Mouse (Mus musculus) limb, embryonic 11.5 days (tissue): ENCODE measurements at regions not wholly inside any gene's neighbourhood (a gene's known extent, or its start where the extent isn't known, plus 50 kb on each side); places are given as distances from the start of the nearest gene placed in this dataset.

Experiments
- ATAC-seq: fragments of 200-750 bp; cut with Nextera tagmentation; 2 replicates; pipeline ENCODE4 v1.8.0; 2017; ENCODE audit warnings: low read depth; ENCODE audit not compliant: insufficient number of reproducible peaks, low FRiP score, low TSS enrichment
- DNase-seq: peaks from one replicate; pipeline ENCODE4 v3.0.0-alpha.2; 2015; ENCODE audit warnings: low spot score
- H3K27ac ChIP-seq: fragments of 300-500 bp; sonication (generic); replicated peaks from 2 replicates; pipeline ENCODE4 v1.5.1; 2014; ENCODE audit warnings: low read depth, mild to moderate bottlenecking, low read length
- H3K27me3 ChIP-seq: fragments of 300-500 bp; sonication (generic); 2 replicates; pipeline ENCODE4 v1.6.1; 2014; ENCODE audit warnings: mild to moderate bottlenecking, low read length, mixed read lengths; ENCODE audit not compliant: control insufficient read depth, insufficient read depth
- H3K36me3 ChIP-seq: fragments of 300-500 bp; sonication (generic); 2 replicates; pipeline ENCODE4 v1.6.1; 2014; ENCODE audit warnings: mild to moderate bottlenecking, low read length, moderate library complexity, mixed read lengths; ENCODE audit not compliant: control insufficient read depth, insufficient read depth
- H3K4me1 ChIP-seq: fragments of 300-500 bp; sonication (generic); 2 replicates; pipeline ENCODE4 v1.6.1; 2014; ENCODE audit warnings: low read length, mixed read lengths; ENCODE audit not compliant: control insufficient read depth, insufficient read depth
- H3K4me2 ChIP-seq: fragments of 300-500 bp; sonication (generic); 2 replicates; pipeline ENCODE4 v1.6.1; 2014; ENCODE audit warnings: low read depth, mild to moderate bottlenecking, moderate library complexity; ENCODE audit not compliant: severe bottlenecking
- H3K4me3 ChIP-seq: fragments of 300-500 bp; sonication (generic); 2 replicates; pipeline ENCODE4 v1.5.1; 2014; ENCODE audit warnings: low read depth, low read length
- H3K9ac ChIP-seq: fragments of 300-500 bp; sonication (generic); 2 replicates; pipeline ENCODE4 v1.6.1; 2014; ENCODE audit warnings: mild to moderate bottlenecking, low read length
- H3K9me3 ChIP-seq: fragments of 300-500 bp; sonication (generic); 2 replicates; pipeline ENCODE4 v1.6.1; 2016; ENCODE audit warnings: low read length; ENCODE audit not compliant: control insufficient read depth
- WGBS: fragments of 180-500 bp; shearing (Covaris S2); extraction: QIAGEN DNeasy Blood & Tissue Kit; methylation state at CpG from one replicate; pipeline ENCODE4 v1.1.7; 2014; 5-methylcytosine and 5-hydroxymethylcytosine counted together

DNA sequence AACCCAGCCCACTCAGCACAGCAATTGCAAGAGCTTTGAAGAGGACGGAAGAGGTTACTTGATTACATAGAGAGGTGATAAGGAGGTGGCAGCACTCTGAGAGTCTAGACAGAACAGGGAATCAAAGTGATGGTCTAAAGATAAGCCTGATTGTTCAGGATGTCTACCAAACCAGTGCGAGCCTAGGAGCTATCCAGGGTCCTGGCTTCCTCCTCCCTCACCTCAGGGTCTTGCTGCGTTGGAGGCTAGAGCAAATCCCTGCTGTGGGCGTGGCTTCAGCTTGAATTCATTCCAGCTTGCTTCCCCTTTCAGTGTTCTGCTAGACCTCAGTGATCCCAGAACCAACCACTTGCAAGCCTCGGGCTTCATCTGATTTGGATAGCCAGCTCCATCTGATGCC lies 132.2 kb upstream of the Atxn1 start:
- H3K4me2 ChIP-seq, result no peak overlapping the region
- no peaks in the 10 kb centered on the region for H3K9me3 ChIP-seq
- no peaks in the 10 kb centered on the region for H3K36me3 ChIP-seq
- H3K27ac ChIP-seq, result no peak overlapping the region
- H3K4me3 ChIP-seq, result no peak overlapping the region
- ATAC-seq (no peak), DNase-seq (peak; percentile 93)
- no peak overlapping the region for H3K9ac ChIP-seq
- WGBS, result 3% methylated on average over 5 of the region's 5 CpGs
- H3K27me3 ChIP-seq, result no peaks in the 10 kb centered on the region
- no peaks in the 10 kb centered on the region for H3K4me1 ChIP-seq

DNA sequence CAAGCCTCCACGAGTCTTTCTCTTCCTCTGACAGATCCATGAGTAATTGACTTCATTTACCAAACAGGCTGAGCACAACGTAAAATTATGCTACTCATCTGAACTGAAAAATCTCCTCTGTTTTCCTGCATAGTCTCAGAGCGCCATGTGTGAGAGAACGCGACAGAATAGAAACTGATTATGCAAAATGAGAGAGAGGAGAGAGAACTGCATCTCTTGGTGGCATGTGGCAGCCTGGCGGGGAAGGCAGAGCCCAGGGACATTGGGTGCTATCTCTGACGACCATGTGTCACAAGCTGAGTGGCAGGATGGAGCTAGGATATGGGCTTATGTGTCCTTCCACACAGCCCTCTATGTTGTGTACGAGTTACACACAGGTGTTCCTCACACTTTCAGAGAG lies 131.6 kb upstream of the Atxn1 start:
- Histone ChIP-seq H3K4me2 (no peak overlapping the region), H3K4me3 (no peak overlapping the region), H3K27ac (no peak overlapping the region), H3K9ac (no peak overlapping the region), H3K4me1 (no peaks in the 10 kb centered on the region), H3K9me3 (no peaks in the 10 kb centered on the region), H3K27me3 (no peaks in the 10 kb centered on the region), H3K36me3 (no peaks in the 10 kb centered on the region)
- ATAC-seq (no peak), DNase-seq (no peak)
- WGBS, result 61% methylated on average over 8 of the region's 8 CpGs

DNA sequence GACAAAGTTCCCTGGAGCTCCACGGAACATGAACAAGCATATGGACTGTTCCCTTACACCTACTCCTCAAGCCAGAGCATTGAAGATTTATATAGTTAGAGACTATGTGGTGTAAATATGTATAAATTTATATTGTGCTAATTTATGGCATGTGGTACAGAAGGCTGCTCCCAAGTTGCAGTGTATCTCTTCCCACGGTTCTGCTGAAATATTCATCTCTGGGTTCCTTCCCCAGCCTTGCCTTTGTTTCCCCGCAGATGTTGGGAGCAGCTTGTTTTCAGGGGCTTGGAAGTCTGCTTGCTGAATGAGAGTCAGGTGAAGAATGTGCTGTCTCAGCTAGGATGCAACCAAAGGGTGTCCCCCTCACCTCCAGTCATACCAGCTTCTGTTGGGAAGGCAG lies 128.0 kb upstream of the Atxn1 start:
- Histone ChIP-seq H3K4me2 (no peak overlapping the region), H3K4me3 (no peak overlapping the region), H3K27me3 (no peaks in the 10 kb centered on the region), H3K36me3 (no peaks in the 10 kb centered on the region), H3K27ac (no peak overlapping the region), H3K4me1 (no peaks in the 10 kb centered on the region), H3K9ac (no peak overlapping the region), H3K9me3 (no peaks in the 10 kb centered on the region)
- 84% methylated on average over 3 of the region's 3 CpGs for WGBS
- DNase-seq (no peak), ATAC-seq (no peak)

DNA sequence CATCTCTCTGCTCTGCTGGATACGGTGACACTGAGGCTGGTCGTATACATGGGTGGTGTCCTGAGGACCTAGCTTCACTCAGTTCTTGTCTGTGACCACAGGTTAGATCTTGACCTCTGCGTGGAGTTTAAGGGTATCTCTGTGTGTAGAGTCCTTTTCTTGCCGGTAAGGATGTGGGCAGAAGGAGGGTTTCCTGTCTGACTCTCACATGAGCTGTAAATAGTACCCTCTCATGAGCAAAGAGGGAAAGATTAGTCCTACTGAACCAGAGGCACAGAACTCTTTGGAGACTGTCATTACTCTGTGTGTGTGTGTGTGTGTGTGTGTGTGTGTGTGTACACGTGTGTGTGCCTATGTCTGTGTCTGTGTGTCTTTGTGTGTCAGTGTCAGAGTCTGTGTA lies 126.3 kb upstream of the Atxn1 start:
- DNase-seq (peak; percentile 5), ATAC-seq (no peak)
- no peaks in the 10 kb centered on the region for H3K36me3 ChIP-seq
- H3K4me3 ChIP-seq, result no peak overlapping the region
- 80% methylated on average over 5 of the region's 5 CpGs for WGBS
- H3K9ac ChIP-seq, result no peak overlapping the region
- H3K27me3 ChIP-seq, result no peaks in the 10 kb centered on the region
- no peak overlapping the region for H3K27ac ChIP-seq
- no peaks in the 10 kb centered on the region for H3K4me1 ChIP-seq
- no peak overlapping the region for H3K4me2 ChIP-seq
- H3K9me3 ChIP-seq, result no peaks in the 10 kb centered on the region

DNA sequence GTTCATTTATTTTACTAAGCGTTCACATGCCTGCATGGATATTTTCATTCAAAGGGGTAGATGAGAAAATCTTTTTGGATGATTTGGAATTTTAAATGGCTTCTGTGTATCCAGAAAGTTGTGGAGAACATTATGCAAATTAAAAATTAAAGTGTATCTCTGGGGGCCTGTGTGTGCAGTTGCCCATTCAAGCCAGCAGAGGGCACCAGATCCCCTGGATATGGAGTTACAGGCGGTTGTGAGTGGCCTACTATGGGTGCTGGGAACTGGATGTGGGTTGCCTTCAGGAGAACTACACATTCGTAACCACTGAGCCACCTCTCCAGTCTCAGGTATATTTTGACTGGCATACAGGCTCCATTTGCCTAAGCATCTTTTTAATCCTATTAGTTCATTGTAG lies 123.4 kb upstream of the Atxn1 start:
- H3K36me3 ChIP-seq, result no peaks in the 10 kb centered on the region
- H3K9me3 ChIP-seq, result no peaks in the 10 kb centered on the region
- no peaks in the 10 kb centered on the region for H3K27me3 ChIP-seq
- DNase-seq, result no peak
- H3K4me3 ChIP-seq, result no peak overlapping the region
- H3K27ac ChIP-seq, result no peak overlapping the region
- H3K9ac ChIP-seq, result no peak overlapping the region
- 89% methylated on average over 3 of the region's 3 CpGs for WGBS
- ATAC-seq, result no peak
- H3K4me1 ChIP-seq, result no peaks in the 10 kb centered on the region
- no peak overlapping the region for H3K4me2 ChIP-seq

DNA sequence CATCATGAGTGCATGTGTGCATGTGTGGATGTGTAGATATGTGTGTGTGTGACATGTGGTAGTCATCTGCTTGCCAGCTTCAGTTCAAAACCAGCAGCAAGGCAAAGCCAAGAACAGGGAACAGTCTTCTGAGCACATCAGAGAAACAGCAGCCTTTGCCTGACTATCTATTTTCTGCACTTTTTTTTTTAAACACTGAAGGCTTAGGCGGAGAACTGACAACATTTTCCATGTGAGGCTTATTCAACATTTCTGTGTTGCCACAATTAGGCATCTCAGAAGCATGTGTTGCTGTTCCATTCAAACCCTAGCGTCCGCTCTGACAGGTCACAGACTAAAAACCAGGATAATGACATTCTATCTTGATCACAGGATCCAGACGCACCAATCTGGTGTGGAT lies 122.9 kb upstream of the Atxn1 start:
- H3K36me3 ChIP-seq, result no peaks in the 10 kb centered on the region
- no peaks in the 10 kb centered on the region for H3K4me1 ChIP-seq
- no peak for DNase-seq
- no peaks in the 10 kb centered on the region for H3K9me3 ChIP-seq
- no peak overlapping the region for H3K4me3 ChIP-seq
- no peak overlapping the region for H3K9ac ChIP-seq
- no peaks in the 10 kb centered on the region for H3K27me3 ChIP-seq
- H3K27ac ChIP-seq, result no peak overlapping the region
- 92% methylated on average over 4 of the region's 4 CpGs for WGBS
- H3K4me2 ChIP-seq, result no peak overlapping the region
- ATAC-seq, result no peak

DNA sequence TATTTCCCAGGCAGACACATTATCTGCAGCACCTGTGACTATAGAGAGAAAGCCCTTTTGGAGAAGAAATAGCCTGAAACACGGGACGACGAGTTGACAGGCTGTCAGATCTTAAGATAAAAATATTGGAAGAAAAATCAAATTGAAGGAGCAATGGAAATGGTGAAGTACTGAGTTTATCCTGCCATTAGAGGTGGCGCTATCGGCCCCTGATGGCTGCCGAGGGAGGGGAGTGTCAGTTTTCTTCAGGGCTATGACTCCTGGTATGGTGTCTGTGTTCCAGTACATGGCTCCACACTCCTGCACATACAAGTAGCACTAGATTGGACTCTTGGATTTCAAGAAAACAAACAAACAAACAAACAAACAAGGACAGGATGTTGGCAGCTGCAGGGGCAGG lies 112.1 kb upstream of the Atxn1 start:
- Histone ChIP-seq H3K9me3 (no peaks in the 10 kb centered on the region), H3K4me1 (no peaks in the 10 kb centered on the region), H3K4me2 (no peak overlapping the region), H3K4me3 (no peak overlapping the region), H3K9ac (no peak overlapping the region), H3K27me3 (no peaks in the 10 kb centered on the region), H3K36me3 (no peaks in the 10 kb centered on the region), H3K27ac (no peak overlapping the region)
- no peak for ATAC-seq
- WGBS, result 81% methylated on average over 6 of the region's 6 CpGs
- no peak for DNase-seq

DNA sequence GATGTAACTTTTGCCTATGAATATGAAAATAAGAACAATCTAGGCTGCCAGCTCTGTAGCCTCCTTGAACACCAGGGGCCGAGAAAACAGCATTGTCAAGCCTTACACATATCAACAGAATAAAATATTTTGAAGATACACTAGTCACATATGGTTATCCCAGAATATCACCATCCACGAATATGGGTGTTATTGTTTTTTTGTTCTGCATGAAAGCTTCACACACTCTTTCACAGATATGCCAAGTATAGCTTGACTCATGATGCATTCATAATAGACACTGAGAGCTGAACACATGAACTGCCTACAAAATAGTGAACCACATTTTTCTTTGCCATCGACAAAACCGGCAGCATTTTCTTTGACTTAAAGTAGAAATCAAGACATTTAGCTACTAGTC lies 106.9 kb upstream of the Atxn1 start:
- Histone ChIP-seq H3K4me2 (no peak overlapping the region), H3K4me1 (no peaks in the 10 kb centered on the region), H3K27me3 (no peaks in the 10 kb centered on the region), H3K9ac (no peak overlapping the region), H3K36me3 (no peaks in the 10 kb centered on the region), H3K4me3 (no peak overlapping the region), H3K27ac (no peak overlapping the region), H3K9me3 (no peaks in the 10 kb centered on the region)
- DNase-seq (no peak), ATAC-seq (no peak)
- 92% methylated on average over 4 of the region's 4 CpGs for WGBS

DNA sequence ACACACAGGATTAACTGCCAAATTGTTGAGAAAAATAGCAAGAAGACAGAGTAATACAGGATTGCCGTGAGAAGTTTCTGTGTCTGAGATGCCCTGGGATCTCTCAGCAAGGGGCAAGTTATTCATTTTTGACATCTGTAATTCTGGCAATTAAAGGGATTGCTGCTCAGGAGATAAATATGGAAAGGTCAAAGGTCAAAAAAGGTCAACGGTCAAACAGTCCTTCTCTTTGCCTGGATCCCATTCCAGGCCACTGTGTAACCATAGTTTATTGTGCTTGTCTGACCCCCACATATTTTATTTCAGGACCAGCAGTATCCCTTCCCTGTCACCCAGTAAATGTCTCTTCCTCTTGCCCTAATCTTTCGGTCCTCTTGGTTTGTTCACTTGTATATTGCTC lies 104.8 kb upstream of the Atxn1 start:
- 46% methylated on average over 3 of the region's 3 CpGs for WGBS
- H3K9me3 ChIP-seq, result no peaks in the 10 kb centered on the region
- H3K27ac ChIP-seq, result no peak overlapping the region
- ATAC-seq, result no peak
- no peak overlapping the region for H3K9ac ChIP-seq
- no peaks in the 10 kb centered on the region for H3K27me3 ChIP-seq
- H3K4me2 ChIP-seq, result no peak overlapping the region
- no peaks in the 10 kb centered on the region for H3K4me1 ChIP-seq
- DNase-seq, result no peak
- no peaks in the 10 kb centered on the region for H3K36me3 ChIP-seq
- H3K4me3 ChIP-seq, result no peak overlapping the region
